ENCODE assay signal across 21 mouse cellular contexts in genomic region chr1:20133636-20134035, GRCm38 (mm10).
DNase-seq lines count a peak whose midpoint lies in the region; ATAC-seq and TF ChIP-seq lines count a peak whose summit lies in the region.
"Had no signal": no experiment of that assay in that cellular context is flagged by ENCODE, and none has a peak within 500 bp of the region (broad histone marks: within the 10 kb centered on the region; RNA-seq: fewer than 3 reads in every experiment).

No protein-coding gene starts in this region.

- H3K4me2 ChIP-seq in liver, embryonic 12.5 days, result no peak overlapping the region
- H3K4me2 ChIP-seq in liver, embryonic 11.5 days, result no peak overlapping the region
- H3K4me2 ChIP-seq in liver, embryonic 14.5 days (ENCODE audit: low read depth), result no peak overlapping the region
- H3K4me2 ChIP-seq: embryonic facial prominence, embryonic 12.5 days; forebrain, embryonic 12.5 days had no signal

- H3K9ac ChIP-seq in liver, embryonic 12.5 days, result no peak overlapping the region
- no peak overlapping the region for H3K9ac ChIP-seq in liver, embryonic 11.5 days (ENCODE audit: low read depth, low read length)
- no peak overlapping the region for H3K9ac ChIP-seq in liver, embryonic 14.5 days (replicated peaks)
- H3K9ac ChIP-seq: embryonic facial prominence, embryonic 12.5 days; forebrain, embryonic 12.5 days had no signal

- no peaks in the 10 kb centered on the region for H3K27me3 ChIP-seq in liver, embryonic 12.5 days (replicated peaks)
- H3K27me3 ChIP-seq in liver, embryonic 11.5 days (replicated peaks; ENCODE audit: control insufficient read depth, insufficient read depth, low read length), result no peaks in the 10 kb centered on the region
- no peaks in the 10 kb centered on the region for H3K27me3 ChIP-seq in liver, embryonic 14.5 days (ENCODE audit: control insufficient read depth, insufficient read depth, low read length)
- H3K27me3 ChIP-seq: embryonic facial prominence, embryonic 12.5 days had no signal

- no peak for DNase-seq in liver, embryonic 11.5 days (ENCODE audit: low spot score)
- DNase-seq in liver, embryonic 14.5 days (ENCODE audit: low read depth in 3 of 3, low spot score in 3 of 3), result no peak
- DNase-seq in liver, result no peak
- peak; percentile 0 for DNase-seq in c-Kit-positive CD71-positive TER-119-positive erythroid progenitor cells, embryonic 14.5 days (ENCODE audit: low spot score)
- DNase-seq in retina, embryonic 14.5 days (ENCODE audit: low spot score), result peak; percentile 38
- no peak for DNase-seq in kidney, postnatal 4 days
- no peak for DNase-seq in thymus, postnatal 14 days
- DNase-seq: adrenal gland, adult 2 months; adrenal gland, postnatal 10 days; adrenal gland, postnatal 25 days; cerebellum, adult 11-12 months; cerebellum, adult 2 months; cerebellum, adult 9-10 months; cerebellum, postnatal 10 days; cerebellum, postnatal 25 days had no signal

- no peak for TF ChIP-seq EP300 in liver, embryonic 14.5 days (IDR thresholded peaks at IDR 0.05; ENCODE audit: low read depth)

- no peak overlapping the region for H3K27ac ChIP-seq in liver, embryonic 12.5 days
- H3K27ac ChIP-seq in liver, embryonic 11.5 days (ENCODE audit: low read depth, low read length), result no peak overlapping the region
- no peak overlapping the region for H3K27ac ChIP-seq in liver, embryonic 14.5 days
- H3K27ac ChIP-seq: embryonic facial prominence, embryonic 10.5 days; embryonic facial prominence, embryonic 12.5 days; forebrain, embryonic 12.5 days had no signal

- no peak for TF ChIP-seq CTCF in liver, embryonic 14.5 days (IDR thresholded peaks at IDR 0.05; ENCODE audit: low read depth)

- no peaks in the 10 kb centered on the region for H3K36me3 ChIP-seq in liver, embryonic 12.5 days
- no peaks in the 10 kb centered on the region for H3K36me3 ChIP-seq in liver, embryonic 11.5 days (ENCODE audit: control insufficient read depth, insufficient read depth, low read length)
- H3K36me3 ChIP-seq in liver, embryonic 14.5 days (replicated peaks; ENCODE audit: control insufficient read depth, insufficient read depth, low read depth), result no peaks in the 10 kb centered on the region
- H3K36me3 ChIP-seq: embryonic facial prominence, embryonic 10.5 days; embryonic facial prominence, embryonic 12.5 days; forebrain, embryonic 12.5 days had no signal

- no peaks in the 10 kb centered on the region for H3K9me3 ChIP-seq in liver, embryonic 12.5 days (replicated peaks)
- H3K9me3 ChIP-seq in liver, embryonic 11.5 days (ENCODE audit: control insufficient read depth, low read length), result no peaks in the 10 kb centered on the region
- H3K9me3 ChIP-seq in liver, embryonic 14.5 days (ENCODE audit: control insufficient read depth, low read length), result no peaks in the 10 kb centered on the region
- H3K9me3 ChIP-seq: embryonic facial prominence, embryonic 10.5 days; embryonic facial prominence, embryonic 12.5 days; forebrain, embryonic 12.5 days had no signal

- H3K4me1 ChIP-seq in liver, embryonic 12.5 days, result no peaks in the 10 kb centered on the region
- no peaks in the 10 kb centered on the region for H3K4me1 ChIP-seq in liver, embryonic 11.5 days (replicated peaks; ENCODE audit: control insufficient read depth, insufficient read depth, low read length)
- H3K4me1 ChIP-seq in liver, embryonic 14.5 days (replicated peaks; ENCODE audit: control insufficient read depth in 2 of 2, insufficient read depth in 2 of 2, low read length in 1 of 2), result no peaks in the 10 kb centered on the region; a peak in 1 of 4 replicates
- H3K4me1 ChIP-seq: forebrain, embryonic 12.5 days had no signal

- ATAC-seq in liver, embryonic 12.5 days, result peak; percentile 68
- no peak for ATAC-seq in liver, embryonic 11.5 days (replicated peaks; ENCODE audit: low FRiP score)
- ATAC-seq in liver, embryonic 14.5 days (ENCODE audit: insufficient read depth), result peak; percentile 45; the same call in 1 of the 2 replicates
- ATAC-seq: forebrain, embryonic 14.5 days; forebrain, embryonic 16.5 days had no signal

- H3K4me3 ChIP-seq in liver, embryonic 12.5 days, result no peak overlapping the region
- H3K4me3 ChIP-seq in liver, embryonic 11.5 days (ENCODE audit: low read depth, low read length), result no peak overlapping the region
- H3K4me3 ChIP-seq in liver, embryonic 14.5 days (ENCODE audit: insufficient read depth in 1 of 2, low read depth in 2 of 2, low read length in 2 of 2), result no peak overlapping the region
- H3K4me3 ChIP-seq: embryonic facial prominence, embryonic 10.5 days; embryonic facial prominence, embryonic 12.5 days; forebrain, embryonic 12.5 days had no signal

- WGBS in liver, embryonic 12.5 days (ENCODE audit: insufficient replicate concordance), result 57% methylated on average over 4 of the region's 4 CpGs
- WGBS in liver, embryonic 11.5 days, result 71% methylated on average over 4 of the region's 4 CpGs
- 56% methylated on average over 4 of the region's 4 CpGs for WGBS in liver, embryonic 14.5 days (ENCODE audit: insufficient replicate concordance)

Comparison
In these comparisons a context has a peak if more than half of its experiments do, and no peak if none do; other contexts are left out.
1. DNase-seq: peak in c-Kit-positive CD71-positive TER-119-positive erythroid progenitor cells, embryonic 14.5 days (single experiment) and retina, embryonic 14.5 days (single experiment); none in liver, embryonic 11.5 days (single experiment), liver, embryonic 14.5 days (0 of 3), liver (single experiment), kidney, postnatal 4 days (0 of 2) and thymus, postnatal 14 days (single experiment).